Mouse (Mus musculus): ENCODE data around the gene Phf11c. TPM values are rescaled to one million over a fixed set of nuclear protein-coding genes. Genes with fewer than 3 reads are reported as not detected.
"Not testable (repeated sequence)": the region's sequence is repeated elsewhere in the genome, so short reads cannot be mapped to it uniquely, and the experiment has no call there.

Gene Phf11c
- total and polyA plus RNA-seq, 3 experiments: 0.92 to 1.2 TPM; not detected in 1

DNA sequence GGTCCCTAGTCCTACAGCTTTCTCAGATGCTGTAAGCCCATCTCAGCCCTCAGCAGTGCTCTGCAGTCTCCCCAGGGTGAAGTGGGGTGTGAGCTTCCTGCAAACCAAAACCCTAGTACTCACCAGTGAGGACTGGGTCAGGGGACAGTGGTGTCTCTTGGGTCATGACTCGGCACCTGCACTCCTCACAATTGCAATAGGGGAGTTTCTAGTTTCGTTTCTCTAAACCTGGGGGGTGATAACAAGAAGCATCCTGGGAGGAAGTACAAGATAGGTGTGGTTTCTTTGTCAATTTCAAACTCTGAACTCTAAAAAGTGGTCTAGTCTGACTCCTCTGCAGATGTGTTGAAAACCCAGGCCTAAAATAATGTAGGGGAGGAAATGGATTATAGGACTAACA lies 1.8 kb upstream of the Phf11c start:
- peak; percentile 50 for DNase-seq (ENCODE audit: low read depth, low spot score)
- H3K36me3 ChIP-seq (ENCODE audit: control insufficient read depth in 1 of 2, insufficient read depth in 2 of 2, low read length in 2 of 2): no peaks in the 10 kb centered on the region; a peak in 1 of 4 replicates
- TF ChIP-seq ZMIZ1 (IDR thresholded peaks at IDR 0.05; ENCODE audit: low read depth, low read length) (no peak), POLR2AphosphoS2 (IDR thresholded peaks at IDR 0.05; ENCODE audit: low read length) (no peak), POLR2AphosphoS5 (IDR thresholded peaks at IDR 0.05; ENCODE audit: borderline replicate concordance, low read depth, low read length) (no peak), HCFC1 (IDR thresholded peaks at IDR 0.05; ENCODE audit: low read depth, low read length) (no peak), GATA1 (IDR thresholded peaks at IDR 0.05; ENCODE audit: low read depth, low read length) (0 out of 2 replicates have a peak, but pooled peaks have one; percentile 8), MYB (IDR thresholded peaks at IDR 0.05; ENCODE audit: low read depth, low read length) (no peak), TCF12 (IDR thresholded peaks at IDR 0.05; ENCODE audit: low read depth, low read length) (no peak), EP300 (IDR thresholded peaks at IDR 0.05; ENCODE audit: low read depth in 1 of 2, low read length in 2 of 2) (0 out of 4 replicates have a peak, but pooled peaks of 1 of the 2 experiments have one; percentile 6), MEF2A (IDR thresholded peaks at IDR 0.05; ENCODE audit: extremely low read depth, insufficient replicate concordance, low read depth, low read length, poor library complexity, severe bottlenecking) (no peak), GABPA (IDR thresholded peaks at IDR 0.05; ENCODE audit: low read depth, low read length) (no peak), RAD21 (IDR thresholded peaks at IDR 0.05; ENCODE audit: low read depth, low read length) (no peak), MXI1 (IDR thresholded peaks at IDR 0.05; ENCODE audit: low read depth, low read length) (no peak)

DNA sequence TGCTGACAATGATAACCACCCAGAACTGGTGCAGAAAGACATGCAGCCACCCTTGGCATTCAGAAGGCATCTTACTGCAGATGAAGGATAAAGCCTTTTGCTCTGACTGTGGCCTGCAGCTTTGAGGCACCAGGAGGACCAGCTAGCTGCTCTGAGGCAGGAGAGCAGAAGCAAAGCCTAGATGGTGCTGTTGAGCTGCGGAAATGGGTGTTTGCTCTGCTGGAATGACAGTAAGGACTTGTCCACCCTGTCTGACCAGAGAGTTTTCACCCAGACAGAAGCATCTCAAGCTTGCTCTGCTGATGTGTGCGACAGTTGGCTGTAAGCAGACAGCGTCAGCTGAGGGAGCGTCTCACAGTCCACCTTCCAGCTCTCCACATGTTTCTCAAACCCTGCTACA lies 5.0 kb downstream of the Phf11c start:
- not testable (repeated sequence) for H3K9me3 ChIP-seq (replicated peaks; ENCODE audit: insufficient read depth, low read length); H3K27me3 ChIP-seq (ENCODE audit: control insufficient read depth in 1 of 2, insufficient read depth in 2 of 2, low read length in 2 of 2); H3K4me3 ChIP-seq (ENCODE audit: control insufficient read depth in 1 of 2, insufficient read depth in 1 of 2, low read depth in 2 of 2, low read length in 2 of 2); H3K79me2 ChIP-seq (ENCODE audit: control insufficient read depth, insufficient read depth, low read length, poor library complexity); H3K36me3 ChIP-seq (ENCODE audit: control insufficient read depth in 1 of 2, insufficient read depth in 2 of 2, low read length in 2 of 2); H3K27ac ChIP-seq (ENCODE audit: control insufficient read depth, low read depth, low read length); H3K9ac ChIP-seq (ENCODE audit: control insufficient read depth, low read depth, low read length, poor library complexity, severe bottlenecking); H3K4me1 ChIP-seq (ENCODE audit: control insufficient read depth in 1 of 2, insufficient read depth in 2 of 2, low read length in 2 of 2); DNase-seq (ENCODE audit: low read depth, low spot score)

More for the DNA sequence above, 1.8 kb upstream of the Phf11c start:
- Histone ChIP-seq H3K27ac (ENCODE audit: control insufficient read depth, low read depth, low read length) (no peak overlapping the region; the same call in 1 of the 2 replicates), H3K27me3 (ENCODE audit: control insufficient read depth in 1 of 2, insufficient read depth in 2 of 2, low read length in 2 of 2) (no peaks in the 10 kb centered on the region), H3K4me3 (ENCODE audit: control insufficient read depth in 1 of 2, insufficient read depth in 1 of 2, low read depth in 2 of 2, low read length in 2 of 2) (0 out of 4 replicates have a peak overlapping the region, but pooled peaks of 1 of the 2 experiments have one; percentile 27), H3K9me3 (replicated peaks; ENCODE audit: insufficient read depth, low read length) (no peaks in the 10 kb centered on the region), H3K9ac (ENCODE audit: control insufficient read depth, low read depth, low read length, poor library complexity, severe bottlenecking) (no peak overlapping the region), H3K4me1 (ENCODE audit: control insufficient read depth in 1 of 2, insufficient read depth in 2 of 2, low read length in 2 of 2) (no peaks in the 10 kb centered on the region), H3K79me2 (ENCODE audit: control insufficient read depth, insufficient read depth, low read length, poor library complexity) (no peaks in the 10 kb centered on the region)

DNA sequence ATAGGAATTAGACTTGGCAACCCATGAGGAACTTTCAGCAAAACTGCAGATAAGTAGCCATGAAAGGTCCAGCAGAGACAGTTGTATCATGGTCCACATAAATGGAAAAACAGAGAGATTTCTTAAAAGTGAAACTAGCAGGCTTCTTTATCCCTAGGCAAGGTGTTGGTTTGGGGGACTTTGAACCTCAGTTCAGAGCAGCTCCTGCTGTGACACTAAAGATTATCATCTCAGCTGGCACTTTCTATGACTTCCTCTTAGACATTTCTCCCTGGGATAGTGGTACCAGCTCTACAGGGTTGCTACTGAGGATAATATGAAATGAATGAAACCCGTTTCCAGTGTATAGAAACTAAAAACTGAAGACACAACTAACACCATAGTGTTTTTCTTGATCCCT lies 5.6 kb downstream of the Phf11c start:
- no peaks in the 10 kb centered on the region for H3K9me3 ChIP-seq (replicated peaks; ENCODE audit: insufficient read depth, low read length)
- H3K79me2 ChIP-seq (ENCODE audit: control insufficient read depth, insufficient read depth, low read length, poor library complexity): no peaks in the 10 kb centered on the region
- H3K27me3 ChIP-seq (ENCODE audit: control insufficient read depth in 1 of 2, insufficient read depth in 2 of 2, low read length in 2 of 2): no peaks in the 10 kb centered on the region
- peak; percentile 36 for DNase-seq (ENCODE audit: low read depth, low spot score)
- H3K9ac ChIP-seq (ENCODE audit: control insufficient read depth, low read depth, low read length, poor library complexity, severe bottlenecking): no peak overlapping the region
- no peak overlapping the region for H3K27ac ChIP-seq (ENCODE audit: control insufficient read depth, low read depth, low read length)
- H3K4me3 ChIP-seq (ENCODE audit: control insufficient read depth in 1 of 2, insufficient read depth in 1 of 2, low read depth in 2 of 2, low read length in 2 of 2): no peak overlapping the region
- TF ChIP-seq MYC (IDR thresholded peaks at IDR 0.05; ENCODE audit: low read depth, low read length) (no peak), EP300 (IDR thresholded peaks at IDR 0.05; ENCODE audit: low read depth in 1 of 2, low read length in 2 of 2) (no peak), HCFC1 (IDR thresholded peaks at IDR 0.05; ENCODE audit: low read depth, low read length) (no peak), SIN3A (IDR thresholded peaks at IDR 0.05; ENCODE audit: low read length) (no peak)
- no peaks in the 10 kb centered on the region for H3K36me3 ChIP-seq (ENCODE audit: control insufficient read depth in 1 of 2, insufficient read depth in 2 of 2, low read length in 2 of 2)
- no peaks in the 10 kb centered on the region for H3K4me1 ChIP-seq (ENCODE audit: control insufficient read depth in 1 of 2, insufficient read depth in 2 of 2, low read length in 2 of 2)
